In genomic region chr4:150015436-150015835, GRCm38 (mm10) we compare ENCODE assay signal across 27 mouse cellular contexts. TPM values are rescaled to one million over a fixed set of nuclear protein-coding genes. Genes with fewer than 3 reads are reported as not detected.
DNase-seq lines count a peak whose midpoint lies in the region; ATAC-seq and TF ChIP-seq lines count a peak whose summit lies in the region.
"Had no signal": no experiment of that assay in that cellular context is flagged by ENCODE, and none has a peak within 500 bp of the region (broad histone marks: within the 10 kb centered on the region; RNA-seq: fewer than 3 reads in every experiment).

No protein-coding gene starts in this region.

- no peak overlapping the region for H3K9ac ChIP-seq in forebrain, embryonic 11.5 days (ENCODE audit: low read length)
- H3K9ac ChIP-seq: embryonic facial prominence, embryonic 15.5 days; liver, embryonic 15.5 days; lung, embryonic 15.5 days; midbrain, embryonic 12.5 days; stomach, embryonic 15.5 days had no signal

- peaks cover 29% of the 10 kb centered on the region for H3K4me1 ChIP-seq in thymus, adult 2 months (replicated peaks; ENCODE audit: control insufficient read depth, insufficient read depth, low read length)
- H3K4me1 ChIP-seq in megakaryocyte, embryonic 14.5 days, result peaks cover 47% of the 10 kb centered on the region
- H3K4me1 ChIP-seq in forebrain, embryonic 11.5 days (replicated peaks; ENCODE audit: control insufficient read depth, insufficient read depth, low read length), result no peaks in the 10 kb centered on the region
- H3K4me1 ChIP-seq: midbrain, embryonic 12.5 days had no signal

- no peak overlapping the region for H3K27ac ChIP-seq in thymus, adult 2 months (ENCODE audit: control insufficient read depth, insufficient read depth, low read length)
- H3K27ac ChIP-seq in forebrain, embryonic 11.5 days (ENCODE audit: low read depth, low read length), result no peak overlapping the region
- H3K27ac ChIP-seq: embryonic facial prominence, embryonic 15.5 days; hindbrain, embryonic 10.5 days; left cerebral cortex, adult 2 months; liver, embryonic 15.5 days; lung, embryonic 15.5 days; midbrain, embryonic 12.5 days; stomach, embryonic 15.5 days had no signal

- WGBS in thymus, adult 2 months, result 31% methylated on average over 7 of the region's 7 CpGs
- WGBS in forebrain, embryonic 11.5 days, result 78% methylated on average over 7 of the region's 7 CpGs

- H3K4me3 ChIP-seq in thymus, adult 2 months (ENCODE audit: control insufficient read depth, insufficient read depth, low read length), result no peak overlapping the region
- H3K4me3 ChIP-seq in megakaryocyte, embryonic 14.5 days (replicated peaks), result peak overlapping the region; percentile 31
- no peak overlapping the region for H3K4me3 ChIP-seq in forebrain, embryonic 11.5 days (ENCODE audit: low read depth, low read length)
- H3K4me3 ChIP-seq: embryonic facial prominence, embryonic 15.5 days; hindbrain, embryonic 10.5 days; left cerebral cortex, adult 2 months; liver, embryonic 15.5 days; lung, embryonic 15.5 days; midbrain, embryonic 12.5 days; stomach, embryonic 15.5 days had no signal

- H3K9me3 ChIP-seq in megakaryocyte, embryonic 14.5 days, result no peaks in the 10 kb centered on the region
- no peaks in the 10 kb centered on the region for H3K9me3 ChIP-seq in forebrain, embryonic 11.5 days (ENCODE audit: control insufficient read depth, low read length)
- H3K9me3 ChIP-seq: embryonic facial prominence, embryonic 15.5 days; G1E; hindbrain, embryonic 10.5 days; liver, embryonic 15.5 days; lung, embryonic 15.5 days; midbrain, embryonic 12.5 days; stomach, embryonic 15.5 days had no signal

- H3K27me3 ChIP-seq in thymus, adult 2 months (ENCODE audit: control insufficient read depth, insufficient read depth, low read length), result no peaks in the 10 kb centered on the region
- H3K27me3 ChIP-seq in megakaryocyte, embryonic 14.5 days (replicated peaks), result peaks cover 30% of the 10 kb centered on the region
- H3K27me3 ChIP-seq in forebrain, embryonic 11.5 days (ENCODE audit: control insufficient read depth, insufficient read depth, low read length), result no peaks in the 10 kb centered on the region
- H3K27me3 ChIP-seq: CH12.LX; embryonic facial prominence, embryonic 15.5 days; liver, embryonic 15.5 days; lung, embryonic 15.5 days; stomach, embryonic 15.5 days had no signal

- H3K36me3 ChIP-seq in thymus, adult 2 months (ENCODE audit: control insufficient read depth, insufficient read depth, low read length), result no peaks in the 10 kb centered on the region
- no peaks in the 10 kb centered on the region for H3K36me3 ChIP-seq in megakaryocyte, embryonic 14.5 days (replicated peaks; ENCODE audit: low read length)
- no peaks in the 10 kb centered on the region for H3K36me3 ChIP-seq in forebrain, embryonic 11.5 days (ENCODE audit: control insufficient read depth, insufficient read depth, low read length)
- H3K36me3 ChIP-seq: embryonic facial prominence, embryonic 15.5 days; G1E; hindbrain, embryonic 10.5 days; liver, embryonic 15.5 days; lung, embryonic 15.5 days; midbrain, embryonic 12.5 days; stomach, embryonic 15.5 days had no signal

- peak; percentile 5 for DNase-seq in cerebellum, adult 9-11 months
- DNase-seq in cerebellum, postnatal 36 days, result no peak
- peak; percentile 33 for DNase-seq in thymus, postnatal 25 days
- DNase-seq in thymus, adult 2 months, result no peak
- DNase-seq in thymus, postnatal 4 days, result peak; percentile 49
- no peak for DNase-seq in gastrocnemius, postnatal 14 days
- DNase-seq in forebrain, embryonic 11.5 days (ENCODE audit: low spot score), result no peak
- DNase-seq: B cell, adult 2 months; cerebellum, adult 2 months; gastrocnemius, postnatal 36 days; kidney, adult 11 months; kidney, postnatal 4 days; layer of hippocampus, adult 9-11 months; lung, postnatal 36 days had no signal

- intact Hi-C loops in gastrocnemius, postnatal 14 days (cut with DNase I; ENCODE audit: low total_unique reads), result no loop called here

- TF ChIP-seq CTCF in thymus, adult 2 months (IDR thresholded peaks at IDR 0.05; ENCODE audit: borderline replicate concordance, control insufficient read depth, extremely low read depth, insufficient read depth, low read length, poor library complexity), result no peak

- no peak overlapping the region for H3K4me2 ChIP-seq in forebrain, embryonic 11.5 days (ENCODE audit: low read depth, low read length, severe bottlenecking)
- H3K4me2 ChIP-seq: embryonic facial prominence, embryonic 15.5 days; heart, embryonic 11.5 days; liver, embryonic 15.5 days; lung, embryonic 15.5 days; midbrain, embryonic 12.5 days; stomach, embryonic 15.5 days had no signal

- ATAC-seq in forebrain, embryonic 11.5 days (replicated peaks; ENCODE audit: low FRiP score), result no peak
- ATAC-seq: forebrain, embryonic 16.5 days; hindbrain, embryonic 16.5 days had no signal

- no peak for TF ChIP-seq POLR2A in thymus, adult 2 months (IDR thresholded peaks at IDR 0.05; ENCODE audit: control insufficient read depth, extremely low read depth, insufficient read depth, low read length, poor library complexity)

RNA-seq across cellular contexts. Expression of gene H6pd, which starts 6.6 kb away (rescaled TPM):
- polyA plus RNA-seq in thymus, adult 2 months (2012; rRNA removed), result 138 and 152 TPM in 2 replicates
- 4.4 and 6.8 TPM in 2 replicates for polyA plus RNA-seq in megakaryocyte, embryonic 14.5 days (2012; ENCODE audit: insufficient read depth, low replicate concordance)
- 10 to 100 TPM; 48.5 to 62.8 TPM for total RNA-seq in gastrocnemius, postnatal 14 days (2021)
- 2.1 and 2.5 TPM in 2 replicates for polyA plus RNA-seq in forebrain, embryonic 11.5 days (2014; fragmentation: Nextera tagmentation; extraction: Ambion mirVana)

Comparison
In these comparisons a context has a peak if more than half of its experiments do, and no peak if none do; other contexts are left out.
1. DNase-seq: peak in cerebellum, adult 9-11 months (single experiment), thymus, postnatal 25 days (single experiment) and thymus, postnatal 4 days (single experiment); none in cerebellum, postnatal 36 days (0 of 2), thymus, adult 2 months (single experiment), gastrocnemius, postnatal 14 days (single experiment) and forebrain, embryonic 11.5 days (single experiment).
2. RNA of gene H6pd, which starts 6.6 kb away (polyA plus RNA-seq): 138 to 152 TPM in thymus, adult 2 months; 4.4 to 6.8 TPM in megakaryocyte, embryonic 14.5 days and 2.1 to 2.5 TPM in forebrain, embryonic 11.5 days; every median in the first group is over 10 times any median in the second.